Mouse (Mus musculus) bone marrow macrophage, adult 2 months (primary cell): ENCODE results near the gene Gm26661.

Experiments
- CTCF ChIP-seq: IDR thresholded peaks from 2 replicates; pipeline ENCODE4 v1.5.1; 2012; ENCODE audit warnings: low read depth, mild to moderate bottlenecking, low read length, moderate library complexity
- POLR2A ChIP-seq: IDR thresholded peaks from 2 replicates; pipeline ENCODE4 v1.6.1; 2012; ENCODE audit warnings: mild to moderate bottlenecking, low read depth, low read length, borderline replicate concordance

DNA sequence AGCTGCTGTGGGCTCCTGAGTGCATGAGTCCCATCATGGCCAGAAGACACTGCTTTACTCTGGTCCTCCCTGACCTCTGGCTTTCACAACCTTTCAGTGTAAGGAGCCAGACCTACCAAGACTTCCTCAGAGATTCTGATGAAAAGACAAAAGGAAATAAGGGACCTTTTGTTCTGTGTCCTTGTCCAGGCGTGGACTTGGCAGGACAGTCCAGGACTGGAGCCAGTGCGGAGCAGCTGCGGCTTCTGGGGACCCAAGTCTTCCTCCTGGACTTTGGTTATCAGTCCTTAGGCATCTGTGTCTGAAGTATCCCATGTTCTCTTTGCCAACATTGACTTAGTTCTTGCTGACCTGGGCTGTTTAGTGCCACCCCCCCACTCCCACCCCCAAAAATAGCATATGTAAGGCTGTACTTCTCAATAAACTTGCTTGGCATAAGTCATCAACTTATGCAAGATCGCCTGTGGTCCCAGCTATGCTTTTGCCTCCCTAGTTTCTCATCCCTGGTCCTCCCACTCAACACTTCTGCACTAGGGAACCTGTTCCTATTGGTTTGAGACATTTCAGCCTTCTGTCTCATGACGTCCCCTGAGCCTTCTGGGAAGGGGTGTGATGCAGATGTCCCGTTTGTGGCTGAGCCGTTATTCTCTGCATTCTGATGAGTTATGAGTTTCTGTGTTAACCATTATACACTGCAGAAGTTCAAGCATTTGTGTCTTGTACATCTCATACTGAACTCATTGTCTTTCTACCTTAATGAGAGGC, 1.9 kb upstream of the Gm26661 start:
- TF ChIP-seq CTCF = no peak
- TF ChIP-seq POLR2A = no peak
